Mouse (Mus musculus) testis, adult 10 weeks (tissue): ENCODE measurements around the gene Hfm1. TPM values are rescaled to one million over a fixed set of nuclear protein-coding genes. Genes with fewer than 3 reads are reported as not detected.

Source experiments
- polyA plus RNA-seq: library from polyadenylated mRNA; stranded (reverse); fragments of 350-450 nt; fragmentation: Illumina TruSeq; extraction: RNeasy Lipid Tissue Mini Kit (QIAGEN cat#74804); gene quantifications from one replicate; pipeline ENCODE4 v1.2.3, GENCODE M21; 2014; ENCODE audit warnings: low read depth, low replicate concordance

The Hfm1 gene
- polyA plus RNA-seq: 128 TPM

DNA sequence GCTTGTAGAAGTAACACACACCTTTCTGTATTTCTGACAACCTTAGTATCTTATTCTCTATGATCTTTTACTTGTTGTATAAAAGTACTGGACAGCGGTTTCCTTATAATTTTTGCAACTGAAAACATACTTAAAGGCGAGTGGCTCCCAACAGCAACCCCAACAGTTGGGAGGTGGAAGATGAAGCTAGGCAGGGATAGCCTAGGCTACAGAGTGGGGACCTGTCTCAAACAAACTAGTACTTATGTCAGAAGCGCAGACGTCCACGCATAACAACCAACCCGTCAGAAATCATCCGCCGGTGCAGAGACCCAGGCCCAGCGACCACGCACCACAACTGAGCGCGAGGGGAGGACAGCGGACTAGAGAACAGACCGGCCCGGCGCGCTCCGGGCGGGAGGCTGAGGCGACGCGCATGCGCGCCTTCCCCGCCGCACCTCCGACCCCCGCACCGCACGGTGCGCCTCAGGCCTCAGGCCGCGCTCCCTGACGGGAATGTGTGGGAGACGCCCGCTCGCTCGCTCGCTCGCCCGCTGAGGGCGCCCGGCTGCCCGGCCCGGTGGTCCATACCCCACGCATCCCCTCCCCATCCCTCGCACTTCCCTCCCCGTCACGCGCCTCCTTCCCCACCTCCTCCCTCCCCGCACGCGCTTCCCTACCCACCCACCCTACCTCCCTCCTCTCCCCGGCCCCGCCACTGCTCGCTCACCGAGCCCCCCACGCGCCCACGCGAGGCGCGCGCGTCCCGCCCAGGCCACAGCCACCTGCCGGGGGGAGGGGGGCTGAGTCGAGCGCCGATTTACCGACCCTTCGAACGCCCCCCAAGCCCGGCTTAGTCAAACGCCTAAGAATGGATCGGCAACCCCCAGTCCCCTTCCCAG, at the start of gene Hfm1:
Gene Hfm1 (minus strand): TSS at position 834 of the 881 bp plus-strand sequence.

DNA sequence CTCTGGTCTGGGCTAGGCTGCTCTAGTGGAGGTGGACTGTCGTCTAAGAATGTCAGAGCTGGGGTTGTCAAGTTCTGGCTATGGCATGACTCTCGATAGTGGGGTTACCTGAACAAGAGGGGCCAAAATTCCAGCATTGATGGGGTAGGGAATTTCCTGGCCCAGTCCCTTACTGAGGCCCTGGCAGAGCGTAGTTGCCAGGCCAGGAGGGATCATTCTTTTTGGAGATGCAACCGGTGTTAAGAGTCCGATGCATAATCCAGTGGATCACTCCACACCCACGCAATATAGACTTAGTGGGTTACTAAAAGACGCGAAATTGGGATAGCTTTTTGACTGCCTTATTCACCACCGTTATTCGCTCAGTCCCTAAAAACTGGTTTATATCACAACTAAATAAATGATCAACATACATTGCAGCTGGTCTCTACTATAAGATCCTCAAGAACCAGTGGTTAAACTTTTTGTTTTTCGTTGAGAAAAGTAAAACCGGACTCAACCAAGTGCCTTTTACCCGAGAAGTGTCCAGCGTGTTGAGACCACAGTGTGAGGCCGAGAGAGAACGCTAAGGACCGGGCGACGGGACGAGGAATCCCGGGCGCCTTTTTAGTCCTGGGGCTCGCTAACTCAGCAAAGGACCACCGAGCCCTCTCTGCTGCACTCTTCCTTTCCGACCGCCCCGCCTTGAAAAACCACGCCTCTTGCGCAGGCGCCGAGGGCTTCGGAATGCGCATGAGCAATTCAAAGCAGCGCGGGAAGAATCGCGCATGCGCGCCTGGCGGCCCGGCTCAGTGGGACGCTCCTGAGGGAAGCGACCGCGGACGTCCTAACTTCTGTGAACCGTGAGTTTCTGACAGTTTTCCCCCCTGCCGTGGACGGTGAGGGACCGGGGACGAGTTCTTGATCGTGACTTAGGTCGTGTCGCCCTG, 37.7 kb upstream of the Hfm1 start, which contains the start of gene Cdc7:
Gene Cdc7 (plus strand): TSS at position 739 of the 929 bp plus-strand sequence.

Other genes starting within 250 kb of the Hfm1 start
- 94.8 TPM for gene Zfp644, start 229.0 kb downstream of the Hfm1 start, polyA plus RNA-seq
- 27.5 TPM for gene Cdc7, start 38.0 kb upstream of the Hfm1 start, polyA plus RNA-seq